Mouse (Mus musculus): ENCODE measurements around the gene Tfcp2l1.
"Not testable (repeated sequence)": the region's sequence is repeated elsewhere in the genome, so short reads cannot be mapped to it uniquely, and the experiment has no call there.

Gene Tfcp2l1

DNA sequence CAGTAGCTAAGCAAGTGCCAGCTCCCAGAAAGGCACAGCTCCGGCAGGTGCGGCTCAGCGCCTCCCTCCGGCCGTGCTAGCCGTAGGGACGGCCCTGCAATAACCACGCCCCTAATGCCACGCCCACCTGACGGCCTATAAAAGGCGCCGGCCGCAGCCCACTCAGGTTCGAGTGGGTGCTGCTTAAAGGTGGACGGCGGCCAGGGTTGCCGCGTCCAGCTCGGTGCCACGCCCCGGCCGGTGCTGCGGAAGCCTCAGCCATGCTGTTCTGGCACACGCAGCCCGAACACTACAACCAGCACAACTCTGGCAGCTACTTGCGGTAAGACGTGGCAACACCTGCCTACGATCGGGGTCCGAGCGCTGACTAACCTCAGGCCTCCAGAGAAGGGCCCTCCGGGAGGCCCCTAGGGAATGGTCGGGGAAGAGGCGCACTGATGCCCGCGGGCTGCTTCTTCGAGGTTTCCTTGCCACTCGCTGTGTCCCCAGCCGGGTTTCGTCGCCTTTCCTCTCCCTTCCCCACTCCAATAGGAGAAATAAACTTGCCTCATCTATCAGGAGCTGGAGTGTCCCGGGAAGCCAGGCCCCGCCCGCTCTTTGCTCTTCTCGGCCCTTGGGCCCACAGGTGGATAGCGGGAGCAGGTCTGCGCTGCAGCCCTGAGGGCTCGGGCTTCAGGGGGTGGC lies at the start of gene Tfcp2l1:
Gene Tfcp2l1 (plus strand): TSS at position 165 of the 684 bp plus-strand sequence.
- peak; percentile 49 for DNase-seq

DNA sequence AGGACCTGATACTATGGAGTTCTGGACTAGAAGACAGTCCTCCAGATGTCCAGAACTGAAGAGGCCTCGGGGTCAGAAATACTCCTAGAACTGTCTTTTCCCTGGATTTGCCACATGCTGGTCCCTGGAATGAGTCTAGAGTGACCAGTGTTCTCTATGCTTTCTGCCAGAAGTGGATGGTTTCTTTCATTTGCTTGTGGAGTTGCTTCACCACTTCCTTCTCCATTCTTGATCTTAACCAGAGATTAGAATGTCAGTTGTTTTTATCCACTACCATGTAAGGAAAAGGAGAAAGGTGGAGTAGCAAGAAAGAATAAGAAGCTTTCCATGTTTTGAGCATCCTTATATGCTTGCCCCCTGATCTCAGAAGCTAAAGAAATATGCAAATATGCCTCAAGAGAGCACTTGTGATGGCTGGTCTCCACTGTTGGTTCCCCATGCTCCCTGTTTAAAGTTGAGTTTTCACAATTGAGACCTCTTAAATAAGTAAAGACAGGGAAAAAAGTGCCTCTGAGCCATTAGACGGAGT lies 47.5 kb upstream of the Tfcp2l1 start:
- DNase-seq = no peak

DNA sequence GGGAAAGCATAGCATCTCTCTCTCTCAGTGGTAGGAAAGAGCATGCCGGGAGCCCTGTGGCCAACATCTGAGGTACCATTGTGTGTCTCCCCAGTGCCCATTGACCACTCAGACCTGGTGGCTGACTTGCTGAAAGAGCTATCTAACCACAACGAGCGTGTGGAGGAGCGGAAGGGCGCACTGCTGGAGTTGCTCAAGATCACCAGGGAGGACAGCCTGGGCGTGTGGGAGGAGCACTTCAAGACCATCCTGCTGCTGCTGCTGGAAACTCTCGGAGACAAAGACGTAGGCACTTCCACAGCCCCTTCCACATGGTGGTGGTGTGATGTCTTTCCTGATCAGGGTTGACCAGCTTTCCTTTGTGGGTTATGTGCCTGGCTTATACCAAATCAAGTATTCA lies 46.6 kb upstream of the Tfcp2l1 start:
- DNase-seq = no peak

DNA sequence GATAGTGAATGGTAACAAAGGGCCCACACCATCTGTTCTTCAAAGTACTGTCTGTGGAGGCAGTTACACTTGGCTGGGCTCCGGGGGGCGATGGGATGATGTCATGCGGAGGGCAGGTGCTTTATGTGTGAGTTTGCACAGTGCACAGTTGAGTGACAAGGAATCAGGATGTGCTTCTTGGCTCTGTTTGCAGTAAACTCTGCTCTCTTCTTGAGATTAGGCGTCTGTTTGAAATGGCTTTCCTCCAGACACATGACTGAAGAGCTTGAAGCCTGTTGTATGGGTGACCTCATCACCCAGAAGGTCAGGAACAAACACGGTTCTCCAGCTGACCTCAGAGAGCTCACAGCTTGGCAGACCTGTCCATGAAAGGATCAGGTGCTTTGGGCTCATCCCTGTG lies 38.0 kb upstream of the Tfcp2l1 start:
- no peak for DNase-seq

DNA sequence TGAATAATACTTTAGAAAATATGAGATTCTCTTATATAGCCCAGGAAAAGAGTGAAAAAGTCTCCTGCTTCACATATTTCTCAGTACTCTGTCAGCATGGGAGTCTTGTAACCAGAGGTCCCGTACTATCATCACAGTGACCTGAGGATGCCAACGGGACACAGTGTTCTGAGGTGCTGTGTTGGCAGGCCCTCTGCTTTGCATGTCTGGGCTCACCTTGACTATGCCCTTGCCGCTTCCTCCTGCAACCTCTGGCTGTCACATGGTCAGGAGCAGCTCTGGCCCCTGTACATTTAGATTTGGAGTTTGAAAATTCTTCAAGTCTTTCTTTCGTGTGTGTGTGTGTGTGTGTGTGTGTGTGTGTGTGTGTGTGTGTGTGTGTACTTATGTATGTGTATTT lies 34.8 kb upstream of the Tfcp2l1 start:
- DNase-seq = no peak

DNA sequence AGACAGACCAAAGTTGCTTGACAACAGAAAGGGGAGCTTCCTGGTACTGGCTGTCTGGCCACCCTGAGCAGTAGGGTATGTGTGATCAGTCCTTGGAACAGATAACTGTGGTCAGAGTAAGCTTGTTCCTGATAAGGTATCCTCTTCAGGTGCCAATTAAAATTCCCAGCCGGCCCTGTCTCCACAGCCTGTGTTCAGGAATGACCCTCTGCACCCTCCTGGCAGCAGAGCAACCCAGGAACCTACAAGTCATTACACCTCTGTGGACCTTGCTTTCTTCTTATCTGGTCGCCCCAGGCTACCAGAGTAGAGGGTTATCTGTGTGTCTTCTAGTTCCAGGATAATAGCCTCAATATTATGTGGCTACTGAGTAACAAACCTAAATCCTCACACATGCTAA lies 32.4 kb upstream of the Tfcp2l1 start:
- no peak for DNase-seq

DNA sequence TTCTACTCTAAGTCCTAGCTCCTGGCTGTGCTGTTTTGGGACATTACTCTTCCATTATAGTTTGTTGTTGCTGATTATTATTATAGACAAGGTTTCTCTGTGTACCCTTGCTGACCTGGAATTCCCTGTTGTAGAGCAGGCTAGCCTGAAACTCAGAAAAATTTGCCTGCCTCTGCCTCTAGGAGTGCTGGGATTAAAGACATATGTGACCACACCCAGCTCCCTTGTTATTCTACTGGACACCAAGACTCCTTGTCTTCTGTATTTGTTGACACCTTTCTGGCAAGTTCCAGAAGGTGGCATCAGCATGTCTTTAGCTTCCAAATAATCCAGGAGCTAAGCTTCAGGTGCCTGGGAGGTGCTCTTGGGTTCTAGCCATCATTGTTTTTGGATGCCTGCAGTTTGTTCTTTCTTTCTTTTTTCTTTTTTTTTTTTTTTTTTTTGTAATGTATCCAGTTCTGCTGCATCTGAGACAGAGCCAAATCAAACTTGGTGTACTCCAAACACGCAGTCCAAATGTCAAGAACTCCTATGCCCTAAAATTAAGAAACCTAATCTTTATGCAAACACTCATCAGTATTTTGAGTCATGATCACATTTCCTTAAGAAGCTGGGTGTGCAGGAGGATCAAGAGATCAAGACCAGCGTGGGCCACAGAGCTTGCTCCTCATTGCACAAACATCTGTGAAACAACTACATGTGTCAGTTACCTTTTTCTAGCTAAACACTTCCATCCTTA lies 30.1 kb upstream of the Tfcp2l1 start:
- DNase-seq = no peak

DNA sequence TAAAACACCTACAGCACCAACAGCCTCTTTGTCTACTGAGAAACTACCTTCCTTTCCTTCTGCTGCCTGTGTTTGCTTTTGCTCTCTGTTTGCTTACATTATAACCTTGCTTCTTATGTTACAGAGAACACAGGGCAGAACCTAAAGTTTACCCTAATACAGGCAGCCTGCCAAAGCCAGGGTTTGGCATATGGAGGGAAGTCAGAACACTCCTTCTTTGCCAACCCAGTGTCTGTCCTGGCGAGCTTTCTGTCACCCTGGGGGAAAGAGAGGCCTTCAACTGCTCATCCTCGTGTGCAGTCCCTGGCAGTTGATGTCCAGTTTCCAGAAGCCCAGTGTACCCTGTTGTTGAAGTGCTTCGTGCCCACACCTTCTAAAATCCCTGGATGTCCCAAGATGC lies 29.4 kb upstream of the Tfcp2l1 start:
- DNase-seq = no peak

DNA sequence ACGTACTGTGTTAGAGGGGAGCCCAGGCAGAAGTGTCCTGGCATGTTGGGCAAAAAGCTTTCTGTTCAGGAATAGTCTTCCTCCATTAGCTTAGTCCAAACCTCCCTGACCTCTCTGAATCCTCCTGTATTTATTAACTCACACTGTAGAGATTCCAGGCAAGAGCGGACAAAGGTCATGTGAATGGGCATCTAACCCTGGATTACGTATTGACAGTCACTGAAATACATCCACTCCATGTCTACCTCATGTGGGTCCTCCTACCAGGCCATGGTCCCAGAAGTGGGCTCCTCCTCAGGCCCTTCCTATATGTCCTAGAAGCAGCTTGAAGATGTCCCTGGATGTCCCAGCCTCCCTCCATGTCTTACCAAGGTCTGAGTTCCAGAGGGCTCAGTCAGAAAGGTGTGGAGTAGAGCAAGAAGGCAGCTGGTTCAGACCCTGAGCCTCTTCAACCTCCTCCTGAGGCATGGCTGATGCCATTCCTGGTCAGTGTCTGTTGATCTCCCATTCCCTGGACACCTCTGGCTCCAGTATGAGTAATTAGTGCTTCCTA lies 14.0 kb upstream of the Tfcp2l1 start:
- no peak for DNase-seq

DNA sequence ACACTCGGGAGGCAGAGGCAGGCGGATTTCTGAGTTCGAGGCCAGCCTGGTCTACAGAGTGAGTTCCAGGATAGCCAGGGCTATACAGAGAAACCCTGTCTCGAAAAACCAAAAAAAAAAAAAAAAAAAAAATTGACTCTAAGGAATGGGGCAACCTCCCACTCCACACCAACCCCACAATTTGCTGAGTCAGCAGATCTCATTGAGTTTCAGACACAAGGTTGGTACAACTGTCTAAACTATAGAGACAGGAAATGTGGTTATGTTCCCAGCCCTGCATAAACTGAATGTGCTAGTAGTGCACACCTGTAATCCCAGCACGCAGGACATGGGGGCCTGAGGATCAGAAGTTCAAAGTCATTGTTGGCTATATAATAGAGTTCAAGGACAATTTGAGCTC lies 6.7 kb upstream of the Tfcp2l1 start:
- not testable (repeated sequence) for DNase-seq

DNA sequence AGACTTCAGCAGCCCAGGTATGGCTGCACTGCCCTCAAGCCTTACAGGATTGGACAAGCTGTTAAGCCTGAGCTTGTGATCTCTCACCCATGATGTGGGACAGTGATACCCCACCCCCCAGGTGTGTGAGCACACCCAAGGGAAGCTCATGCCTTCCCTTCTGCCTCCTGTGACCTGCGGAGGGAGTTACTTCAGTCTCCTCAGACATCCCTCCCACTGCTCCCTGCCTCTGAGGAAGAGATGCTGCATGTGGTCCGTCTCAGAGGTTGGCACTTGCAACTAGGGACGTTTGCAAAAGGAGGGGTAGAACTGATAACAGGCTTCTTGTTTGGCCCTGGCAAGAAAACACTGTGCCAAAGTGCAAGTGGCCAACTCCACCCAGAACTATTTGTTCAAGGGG lies 4.9 kb upstream of the Tfcp2l1 start:
- no peak for DNase-seq

DNA sequence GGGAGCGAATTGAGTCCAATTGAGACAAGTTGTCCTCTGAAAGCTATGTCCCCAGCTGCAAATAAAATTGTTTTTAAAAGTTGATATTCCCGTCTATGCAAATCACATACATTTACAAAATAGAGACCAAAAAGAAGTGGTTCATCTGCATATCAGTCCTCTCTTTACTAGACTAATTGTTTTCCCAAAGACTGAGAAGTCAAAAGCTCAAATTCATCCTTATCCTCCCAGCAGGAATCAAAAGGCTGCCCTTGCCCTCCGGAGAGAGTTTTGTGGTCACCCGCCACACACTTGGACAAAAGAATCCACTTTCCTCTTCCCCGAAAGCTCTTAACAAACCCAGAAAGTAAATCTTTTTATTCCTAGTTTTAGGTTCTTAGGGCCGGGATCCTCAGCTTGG lies 2.3 kb upstream of the Tfcp2l1 start:
- no peak for DNase-seq

DNA sequence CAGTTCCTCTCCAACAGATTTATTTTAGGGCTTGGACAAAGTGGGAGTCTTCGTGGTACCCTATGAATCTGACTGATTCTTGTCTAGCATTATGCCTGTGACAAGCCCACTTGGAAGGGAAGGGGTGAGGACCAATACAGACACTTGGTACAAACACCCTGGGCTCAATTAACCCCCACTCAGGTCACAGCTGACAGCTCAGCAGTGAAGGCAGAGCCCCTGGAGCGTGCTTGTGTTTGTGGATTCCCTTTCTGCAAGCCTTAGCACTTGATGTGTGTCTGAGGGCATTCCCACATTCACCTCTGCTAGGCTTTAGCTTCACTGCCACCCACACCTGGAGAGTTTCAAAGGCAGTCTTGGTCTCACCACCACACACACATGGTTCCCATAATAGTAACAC lies 1.8 kb upstream of the Tfcp2l1 start:
- DNase-seq = no peak

DNA sequence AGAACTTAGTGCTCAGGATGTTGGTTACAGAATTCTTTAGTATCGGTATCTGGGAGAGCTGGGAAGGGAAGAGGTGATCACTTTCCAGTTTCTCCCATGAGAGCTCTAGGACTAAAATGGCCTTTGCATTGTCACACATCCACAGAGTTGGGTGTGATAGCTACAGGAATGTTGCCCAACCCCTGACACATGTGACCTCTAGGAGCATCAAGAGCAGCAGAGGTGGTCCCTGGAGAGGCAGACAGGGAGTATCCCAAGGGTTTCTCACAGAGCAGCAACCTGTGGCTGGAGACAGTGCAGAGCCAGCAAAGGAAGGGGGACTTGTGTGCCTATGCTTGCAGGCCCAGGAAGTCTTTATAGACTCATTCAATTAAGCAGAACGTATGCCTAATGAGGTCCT lies 1.3 kb upstream of the Tfcp2l1 start:
- no peak for DNase-seq

DNA sequence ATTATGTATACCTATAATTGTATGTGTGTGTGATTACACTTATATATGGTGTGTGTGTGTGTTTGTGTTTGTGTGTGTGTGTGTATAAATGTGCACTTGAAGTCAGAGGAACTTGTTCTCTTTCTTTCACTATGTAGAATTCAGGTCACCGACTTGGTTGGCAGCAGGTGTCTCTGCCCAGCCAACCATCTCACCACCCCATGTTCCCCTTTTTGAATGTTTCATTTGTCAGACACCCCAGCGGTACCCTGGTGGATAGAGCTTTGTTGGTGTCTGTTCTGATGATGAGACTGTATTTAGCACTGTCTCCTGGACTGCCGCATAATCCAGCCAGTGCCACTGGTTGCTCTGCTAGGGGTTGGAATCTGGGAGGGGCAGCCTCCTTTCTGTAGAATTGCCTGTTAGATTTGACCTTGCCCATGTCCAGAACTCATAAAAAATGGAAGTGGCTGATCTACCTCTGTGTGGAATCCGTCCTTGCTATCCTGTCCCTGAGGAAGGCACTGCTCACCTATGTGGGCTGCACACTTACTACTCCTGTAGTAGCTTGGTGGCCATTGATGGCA lies 5.8 kb downstream of the Tfcp2l1 start:
- no peak for DNase-seq

DNA sequence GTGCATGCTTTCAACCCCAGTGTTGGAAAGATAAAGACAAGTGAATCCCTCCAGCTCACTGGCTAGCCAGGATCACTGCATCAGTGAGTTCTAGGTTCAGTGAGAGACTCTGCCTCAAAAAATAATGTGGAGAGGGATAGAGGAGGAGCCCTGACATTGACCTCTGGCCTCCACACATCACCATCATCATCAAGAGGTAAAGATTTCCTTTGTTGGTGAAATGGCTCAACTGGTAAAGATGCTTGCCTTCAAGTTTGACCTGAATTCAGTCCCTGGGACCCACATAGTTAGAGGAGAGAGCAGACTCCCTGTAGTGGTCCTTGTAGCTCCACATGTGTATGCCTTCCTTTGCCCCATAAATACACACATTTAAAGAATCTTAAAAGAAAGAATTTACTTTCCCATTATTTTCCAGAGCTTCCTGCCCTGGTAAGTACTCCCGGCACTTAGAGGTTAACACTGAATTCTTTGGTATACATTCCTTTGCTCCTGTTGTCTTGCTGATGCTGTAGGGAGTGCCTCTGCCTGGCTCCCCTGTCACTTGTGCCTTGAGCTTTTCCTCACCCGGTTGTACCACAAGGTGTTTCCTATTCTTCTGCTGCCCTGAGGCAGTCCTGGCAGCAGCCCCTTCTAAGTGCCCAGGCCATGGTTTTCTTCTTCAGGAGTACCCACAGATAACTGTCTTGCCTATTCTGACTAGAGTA lies 14.7 kb downstream of the Tfcp2l1 start:
- DNase-seq = no peak

DNA sequence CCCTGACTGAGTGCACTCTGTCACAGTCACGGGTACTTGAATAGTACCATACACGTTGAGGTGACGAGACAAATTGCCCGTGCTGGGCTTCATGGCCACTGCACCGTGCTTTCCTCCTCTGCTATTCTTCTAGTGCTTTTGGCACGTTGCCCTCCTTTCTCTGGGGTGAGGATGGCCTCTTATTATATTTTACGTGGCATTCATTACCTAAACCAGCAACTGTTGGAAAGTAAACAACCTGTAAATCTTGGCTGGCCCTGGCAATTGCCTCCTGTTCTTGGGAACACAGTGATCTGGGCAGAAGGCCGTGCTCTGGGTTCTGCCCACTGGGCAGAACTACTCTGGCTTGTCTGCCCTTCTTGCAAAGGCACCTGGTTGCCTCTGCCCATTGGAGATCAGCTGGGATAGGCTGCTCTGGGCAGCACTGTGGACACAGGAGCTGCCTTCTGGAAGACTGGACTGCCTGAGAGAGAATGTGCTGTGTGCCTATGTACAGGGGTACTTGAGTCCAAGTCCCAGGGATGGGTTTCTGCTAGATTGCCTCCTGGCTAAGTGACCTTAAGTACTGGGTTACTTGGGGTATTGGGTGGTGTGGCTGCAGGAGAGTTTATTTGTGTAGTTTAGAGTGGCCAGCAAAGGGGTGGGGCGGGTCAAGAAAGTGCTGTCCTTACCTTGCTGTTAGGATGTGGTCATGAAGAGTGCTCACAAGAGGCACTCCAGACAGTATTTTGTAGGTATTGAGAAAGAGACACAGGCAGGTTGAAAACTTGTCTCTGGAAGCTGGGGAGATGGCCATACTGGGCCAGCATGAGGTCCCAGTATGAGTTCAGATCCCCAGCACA lies 15.6 kb downstream of the Tfcp2l1 start:
- DNase-seq = no peak

DNA sequence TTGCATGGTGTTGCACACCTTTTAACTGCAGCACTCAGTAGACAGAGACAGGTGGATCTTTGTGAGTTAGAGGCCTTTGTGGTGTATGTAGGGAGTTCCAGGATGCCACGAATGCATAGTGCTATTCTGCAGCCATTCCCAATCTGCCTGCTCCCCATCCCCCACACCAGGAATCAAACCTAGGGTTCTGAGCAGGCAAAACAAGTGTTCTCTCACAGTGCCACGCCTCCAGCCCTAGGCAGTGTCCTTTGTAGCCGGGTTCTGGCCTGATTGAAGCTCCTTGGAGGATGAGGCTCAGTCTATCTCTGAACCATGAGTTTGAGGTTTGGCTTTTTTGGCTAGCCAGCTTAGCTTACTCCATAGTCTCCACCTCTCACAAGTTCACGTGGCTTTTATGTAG lies 18.0 kb downstream of the Tfcp2l1 start:
- no peak for DNase-seq

DNA sequence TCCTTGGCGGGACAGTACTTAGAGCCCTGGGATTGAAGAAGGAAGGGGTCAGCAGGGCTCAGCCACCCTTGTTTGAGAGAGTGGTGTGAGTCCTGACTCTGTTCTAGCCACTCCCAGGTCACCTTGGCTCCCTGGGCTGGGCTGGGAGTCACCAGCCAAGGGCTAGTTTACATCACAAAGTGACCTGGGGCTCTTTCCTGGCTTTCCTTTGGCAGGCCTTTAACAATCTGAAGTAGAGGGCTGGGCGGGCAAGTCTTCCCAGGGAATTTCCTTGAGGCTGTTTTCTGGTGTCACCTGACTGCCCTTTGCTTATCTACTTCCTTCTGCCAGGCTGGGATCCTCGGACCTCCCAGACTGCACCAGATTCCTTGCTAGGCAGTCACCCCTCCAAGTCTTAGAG lies 20.3 kb downstream of the Tfcp2l1 start:
- no peak for DNase-seq

DNA sequence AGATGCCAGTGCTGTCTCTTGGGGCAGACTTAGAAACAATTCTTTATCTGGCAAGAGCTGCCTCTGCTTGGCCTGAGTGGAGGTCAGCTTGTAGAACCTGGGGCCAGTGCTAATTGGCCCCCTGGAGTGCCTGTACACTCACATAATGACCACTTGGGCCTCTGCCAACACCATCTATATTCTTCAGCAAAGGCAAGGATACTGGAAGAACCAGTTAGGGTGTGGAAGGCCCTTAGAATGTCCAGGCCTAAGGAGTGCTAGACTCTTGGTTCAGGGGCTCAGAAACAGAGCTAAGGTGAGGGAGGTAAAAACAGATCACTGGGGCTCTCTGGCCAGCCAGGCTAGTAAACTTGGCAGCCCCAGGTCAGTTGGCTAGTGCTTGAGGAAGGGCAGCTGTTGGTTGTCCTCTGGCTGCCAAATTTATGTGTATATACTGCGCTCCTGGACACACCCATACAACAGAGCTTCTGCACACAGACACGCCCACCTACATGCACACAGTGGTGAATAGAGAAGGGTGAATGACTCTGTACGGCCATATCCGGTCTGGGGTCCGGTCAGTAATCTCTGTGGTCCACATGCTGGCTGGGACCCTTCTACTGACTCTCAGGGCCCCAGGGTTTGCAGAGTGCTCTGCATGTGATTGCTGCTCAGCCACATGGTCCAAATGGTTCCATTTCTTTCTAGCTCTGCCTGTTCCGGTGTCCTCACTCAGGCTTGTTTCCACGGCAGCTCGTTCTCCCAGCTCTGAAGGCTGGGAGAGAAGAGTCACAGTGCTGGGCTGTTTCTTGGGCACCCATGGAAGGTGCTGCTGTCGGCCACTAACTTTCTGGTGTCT lies 22.4 kb downstream of the Tfcp2l1 start:
- no peak for DNase-seq

DNA sequence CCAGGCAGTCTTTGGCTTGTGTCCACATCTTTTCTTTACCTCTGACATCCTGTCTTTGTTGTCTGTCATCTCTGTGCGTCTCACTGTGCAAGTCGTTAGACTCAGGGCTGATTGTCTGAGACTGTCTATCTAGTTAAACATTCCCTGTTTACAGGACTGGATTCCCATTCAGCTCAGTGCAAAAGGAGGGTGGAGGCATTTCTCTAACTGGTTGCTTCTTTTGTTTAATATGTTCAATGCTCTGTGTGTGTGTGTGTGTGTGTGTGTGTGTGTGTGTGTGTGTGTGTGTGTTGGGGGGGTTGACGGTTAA lies 23.0 kb downstream of the Tfcp2l1 start:
- no peak for DNase-seq

DNA sequence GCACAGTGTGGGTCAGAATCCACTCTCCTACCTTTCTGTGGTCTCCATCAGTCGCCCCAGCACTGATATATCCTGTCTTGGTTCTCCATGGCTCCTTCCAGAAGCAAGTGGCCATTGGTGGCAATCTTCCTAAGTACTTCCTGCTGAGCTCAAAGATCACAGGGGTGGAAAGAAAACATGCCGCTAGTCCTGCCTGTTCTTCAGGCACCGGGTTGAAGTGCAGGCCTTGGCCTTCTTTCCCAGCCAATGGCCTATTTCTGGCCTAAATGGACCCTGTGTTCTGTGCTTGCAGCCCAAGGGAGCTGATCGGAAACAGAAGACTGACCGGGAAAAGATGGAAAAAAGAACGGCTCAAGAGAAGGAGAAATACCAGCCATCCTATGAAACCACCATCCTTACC lies 31.0 kb downstream of the Tfcp2l1 start:
- DNase-seq = no peak
